Mouse (Mus musculus): ENCODE data around the gene Mmp9.

- TF ChIP-seq CTCF (IDR thresholded peaks at IDR 0.05; ENCODE audit: borderline replicate concordance, insufficient read depth, low read length) (no peak), POLR2A (IDR thresholded peaks at IDR 0.05; ENCODE audit: low read depth, low read length) (no peak)
These were observed 25.8 kb downstream of the Mmp9 start for GRCm38 (mm10) chr2:164966381-164966780.

All from embryonic fibroblast, embryonic 13.5 days (primary cell).